Mouse (Mus musculus) CD4-positive, CD25-positive, alpha-beta regulatory T cell, adult 2 months (primary cell): ENCODE measurements around the gene Uqcc2.

Experiments used
- DNase-seq: peaks from one replicate; pipeline ENCODE4 v3.0.0-alpha.2; 2012; ENCODE audit warnings: low read depth, low spot score

Gene Uqcc2

DNA sequence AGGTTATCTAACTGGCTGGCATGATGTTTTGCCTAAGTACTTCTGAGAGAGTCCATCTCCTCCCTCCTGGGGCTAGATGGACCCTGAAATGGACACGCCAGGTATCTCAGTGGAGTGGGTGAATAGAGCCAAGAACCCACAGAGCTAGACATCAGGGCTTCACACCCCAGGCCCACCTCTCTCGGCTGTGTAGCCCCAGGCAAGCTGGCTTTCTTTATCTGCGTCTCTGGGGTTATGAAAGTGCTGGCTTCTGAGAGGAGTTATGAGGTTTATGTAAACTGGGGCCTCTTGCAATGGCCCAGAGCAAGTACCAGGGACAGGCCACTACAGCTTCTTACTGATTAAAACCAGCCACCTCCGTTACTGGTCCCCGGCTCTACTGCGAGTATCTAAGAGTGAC is 21.2 kb upstream of the Uqcc2 start:
- DNase-seq = no peak

DNA sequence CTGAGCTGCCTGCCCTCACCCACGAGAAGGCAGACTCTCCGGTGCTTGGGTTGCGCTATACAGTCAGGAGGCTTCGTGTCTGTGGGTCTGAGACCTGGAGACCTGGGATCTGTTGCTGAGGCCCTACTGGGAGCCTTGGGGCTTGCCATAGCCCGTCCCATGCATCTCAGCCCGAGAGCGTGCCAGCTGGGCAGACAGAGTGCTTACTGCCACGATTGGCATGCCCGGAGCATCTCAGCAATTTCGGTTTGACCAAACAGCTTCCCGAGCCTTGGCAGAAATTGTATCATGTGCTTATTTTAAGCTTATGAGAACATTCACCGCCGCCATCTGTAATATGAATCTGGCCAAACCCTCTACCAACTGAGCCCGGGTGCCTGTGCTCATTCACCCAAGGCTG is 20.5 kb upstream of the Uqcc2 start:
- no peak for DNase-seq

DNA sequence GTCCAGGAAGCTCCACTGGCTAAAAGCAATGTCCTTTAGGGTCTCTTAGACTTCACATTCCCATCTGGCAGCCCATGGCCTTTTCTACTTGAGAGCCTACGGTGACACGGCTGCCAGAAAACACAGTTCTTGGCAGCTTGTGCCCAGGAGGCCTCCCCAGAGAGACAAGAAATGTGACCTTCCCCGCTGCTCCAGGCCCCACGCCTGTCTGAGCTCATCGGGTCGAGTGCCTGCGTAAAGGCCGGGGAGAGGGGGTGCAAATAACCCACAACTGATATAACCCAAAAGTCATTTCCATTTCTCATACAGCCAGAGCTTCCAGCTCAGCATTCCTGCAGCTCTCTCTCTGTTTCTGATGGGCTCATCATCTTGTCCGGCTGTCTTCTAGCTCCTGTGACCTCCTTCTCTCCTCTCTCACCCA is 20.1 kb upstream of the Uqcc2 start:
- DNase-seq = no peak

DNA sequence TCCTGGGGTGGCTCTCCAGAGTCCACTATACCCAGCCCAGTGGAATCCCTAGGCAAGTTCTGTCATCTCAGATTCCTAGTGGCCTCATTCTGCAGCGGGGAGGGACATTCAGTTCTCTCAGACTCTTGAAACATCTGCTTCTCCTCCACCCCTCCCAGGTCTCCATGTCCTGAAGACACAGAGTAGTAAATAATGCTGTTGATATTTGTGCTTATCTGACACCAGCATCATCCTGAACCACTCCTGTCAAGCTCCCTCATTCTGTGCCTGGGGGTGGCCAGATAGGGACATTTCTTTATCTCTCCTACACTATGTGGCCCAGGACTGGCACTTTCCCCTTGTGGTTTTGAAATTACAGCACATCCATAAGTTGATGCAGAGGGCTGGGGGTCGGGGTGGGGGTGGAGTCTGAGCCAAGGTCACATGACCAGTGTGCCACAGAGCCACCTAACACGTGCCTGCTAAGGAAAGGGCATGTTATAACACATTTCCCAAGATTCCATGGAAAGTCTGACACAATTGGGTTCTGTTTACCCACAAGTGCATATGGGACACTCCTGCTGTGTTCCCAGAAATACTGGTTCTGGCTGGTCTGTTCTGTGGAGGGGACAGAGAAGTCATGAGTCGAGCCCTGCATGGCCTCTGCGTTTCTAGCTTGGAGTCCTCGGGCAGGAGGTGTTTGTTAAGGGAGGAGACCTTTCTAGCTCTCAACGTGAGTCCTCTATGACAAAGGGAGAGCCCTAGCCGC is 19.4 kb upstream of the Uqcc2 start:
- no peak for DNase-seq

- peak; percentile 62 for DNase-seq
Observed at GRCm38 (mm10) chr17:27151411-27151810, 17.7 kb upstream of the Uqcc2 start.

GRCm38 (mm10) chr17:27150871-27151270 is 17.2 kb upstream of the Uqcc2 start:
- DNase-seq = no peak

DNA sequence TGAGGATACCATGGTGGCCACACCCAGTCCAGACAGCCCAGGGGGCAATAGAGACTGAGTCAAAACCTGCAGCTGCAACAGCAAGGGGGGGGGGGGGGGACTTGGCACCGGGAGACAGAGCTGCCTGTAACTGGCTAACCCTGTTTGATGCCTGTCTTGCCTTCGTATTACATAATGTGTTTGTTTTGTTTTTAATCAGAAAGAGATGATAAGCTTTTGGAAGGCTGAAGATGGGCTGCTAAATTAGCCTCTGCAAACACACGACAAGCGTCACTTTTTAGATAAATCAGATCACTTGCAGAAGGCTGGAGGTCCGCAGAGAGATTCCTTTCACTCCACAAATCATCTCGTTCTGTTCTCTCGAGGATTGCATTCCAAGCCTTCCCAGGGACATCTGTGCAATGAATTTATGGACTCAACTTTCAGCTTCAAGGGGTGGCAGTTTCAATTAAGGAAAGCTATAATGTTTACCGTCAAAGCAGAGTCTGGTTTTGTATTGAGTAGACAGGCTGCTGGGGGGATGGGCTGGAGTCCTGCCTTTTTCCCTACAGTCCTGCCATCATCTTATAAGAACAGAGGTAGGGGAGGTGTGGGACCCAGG is 12.7 kb upstream of the Uqcc2 start:
- DNase-seq = no peak

- no peak for DNase-seq
Observed at GRCm38 (mm10) chr17:27144152-27144551, 10.4 kb upstream of the Uqcc2 start.

GRCm38 (mm10) chr17:27141971-27142450 is 8.3 kb upstream of the Uqcc2 start:
- DNase-seq = no peak

GRCm38 (mm10) chr17:27140262-27140661 is 6.5 kb upstream of the Uqcc2 start:
- no peak for DNase-seq

DNA sequence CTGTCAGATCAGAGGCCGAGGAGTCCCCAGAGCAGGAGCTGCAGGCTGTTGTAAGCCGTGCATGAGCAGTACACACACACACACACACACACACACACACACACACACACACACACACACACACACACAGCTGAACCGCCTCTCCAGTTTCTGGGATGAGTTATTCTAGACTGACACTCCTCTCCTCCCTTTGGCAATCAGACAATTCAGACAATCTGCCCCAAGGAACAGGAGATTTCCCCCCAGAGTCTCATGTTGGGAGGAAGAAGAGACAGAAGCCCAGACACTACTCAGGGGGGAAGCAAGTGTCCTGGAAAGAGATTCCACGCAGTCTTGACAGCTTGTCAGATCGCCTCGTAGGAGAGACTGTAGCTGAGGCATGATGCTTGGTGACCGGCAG is 5.6 kb upstream of the Uqcc2 start:
- DNase-seq = no peak

DNA sequence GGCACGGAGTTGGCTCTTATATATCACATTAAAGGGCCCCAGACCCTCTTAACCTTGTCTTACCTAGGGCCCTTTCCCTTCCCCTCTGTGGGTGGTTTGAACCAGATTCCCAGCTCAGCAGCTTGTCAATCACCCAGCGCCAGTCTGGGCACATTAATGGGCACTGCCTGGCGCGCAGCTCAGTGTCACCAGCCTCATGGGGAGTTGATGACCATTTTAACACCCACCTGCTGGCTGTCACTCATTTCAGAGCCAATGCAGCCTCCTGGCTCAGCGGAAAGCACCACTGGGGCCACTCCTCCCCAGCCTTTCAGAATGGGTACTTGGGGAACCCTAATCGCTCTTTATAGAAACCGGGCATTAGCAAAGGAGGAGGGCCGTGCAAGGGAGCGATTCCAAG is 4.7 kb upstream of the Uqcc2 start:
- no peak for DNase-seq

DNA sequence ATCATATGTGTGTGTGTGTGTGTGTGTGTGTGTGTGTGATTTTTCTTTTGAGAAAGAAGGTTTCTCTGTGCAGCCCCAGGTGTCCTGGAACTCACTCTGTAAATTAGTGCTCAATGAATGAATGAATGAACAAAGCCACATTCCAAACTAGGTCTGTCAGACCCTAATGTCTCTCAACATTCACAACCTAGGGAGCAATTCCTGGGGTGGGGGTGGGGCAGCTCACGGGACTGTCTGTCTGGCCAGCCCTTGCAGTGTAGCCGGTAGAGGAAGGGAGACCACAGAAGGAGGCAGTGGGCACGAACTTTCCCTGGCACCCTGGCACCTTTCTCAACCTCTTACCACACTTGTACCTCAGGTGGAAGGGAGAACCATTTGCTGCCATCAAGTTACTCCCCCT is 999 bp upstream of the Uqcc2 start:
- no peak for DNase-seq

GRCm38 (mm10) chr17:27134187-27134586 is 471 bp upstream of the Uqcc2 start:
- DNase-seq = no peak

DNA sequence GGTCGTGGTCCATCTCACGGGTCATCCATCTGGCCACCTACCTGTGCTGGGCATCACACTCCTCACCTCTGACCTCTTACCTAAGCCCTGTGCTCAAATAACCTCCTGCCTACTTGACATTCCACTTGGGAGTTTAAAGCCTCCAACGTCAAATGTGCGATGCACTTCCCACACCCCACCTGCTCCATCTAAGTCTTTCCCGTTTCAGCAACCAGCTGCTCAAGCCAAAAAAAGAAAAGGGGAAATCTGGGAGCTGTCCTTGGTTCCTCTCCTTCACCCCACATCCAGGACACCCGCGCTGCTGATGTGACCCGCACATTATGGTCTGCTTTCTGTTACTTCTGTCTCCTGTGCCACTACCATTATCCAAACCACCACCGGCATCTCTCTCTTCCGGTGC is 1.5 kb downstream of the Uqcc2 start:
- DNase-seq = no peak

DNA sequence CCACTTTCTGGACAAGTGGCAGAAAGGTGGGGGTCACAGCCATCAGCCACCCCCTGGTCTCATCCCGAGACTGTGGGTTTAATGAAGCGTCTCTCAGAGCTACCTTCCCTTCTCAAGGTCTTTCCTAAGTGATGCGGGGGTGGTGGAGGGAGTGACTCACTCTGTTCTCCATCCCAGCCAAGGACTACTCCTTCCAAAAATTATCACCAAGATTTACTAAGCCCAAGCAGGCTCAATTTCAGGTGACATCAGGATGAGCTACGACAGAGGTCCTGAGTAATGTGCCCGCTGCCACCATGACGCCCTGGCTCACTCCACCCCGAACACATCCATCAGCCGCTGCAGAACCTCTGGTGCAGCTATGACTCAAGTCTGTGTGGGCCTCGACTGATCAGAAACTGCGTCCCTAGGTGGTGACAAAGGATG is 2.5 kb downstream of the Uqcc2 start:
- DNase-seq = no peak

DNA sequence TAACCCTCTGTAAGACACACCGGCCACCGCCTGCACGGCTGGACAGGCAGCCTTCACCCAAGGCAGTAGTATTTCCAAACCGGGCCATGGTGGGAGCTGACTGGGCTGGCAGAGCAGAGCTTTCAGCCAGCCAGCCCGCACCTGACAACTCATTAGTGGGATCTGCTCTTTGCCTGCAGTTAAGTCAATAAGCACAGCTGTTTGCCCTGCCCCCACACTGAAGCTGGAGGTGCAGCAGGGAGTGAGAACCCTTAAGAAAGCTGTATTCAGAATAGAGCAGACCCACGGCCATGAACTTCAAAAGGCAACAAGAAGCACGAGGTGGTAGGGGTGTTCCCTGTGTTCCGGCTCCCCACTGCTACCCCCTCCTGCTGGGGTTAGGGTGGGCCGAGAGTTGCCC is 3.5 kb downstream of the Uqcc2 start:
- DNase-seq = no peak

DNA sequence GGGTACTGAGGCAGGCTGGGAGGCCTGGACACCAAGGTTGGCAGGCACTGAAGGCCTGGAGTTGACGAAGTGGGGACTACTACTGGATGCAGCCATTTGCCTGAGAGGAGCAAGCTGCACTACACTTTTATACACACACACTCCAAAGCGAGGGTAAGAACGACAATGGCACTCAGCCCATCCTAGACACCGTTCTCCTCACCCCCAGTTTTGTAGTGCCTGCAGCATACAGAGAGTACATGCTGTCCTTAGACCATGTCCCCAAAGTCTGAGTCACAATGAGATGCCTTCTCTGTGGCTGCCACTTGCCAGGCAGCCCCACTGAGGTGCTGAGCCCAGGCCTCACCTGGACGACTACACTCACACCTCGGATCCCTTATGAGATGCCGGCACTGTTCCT is 3.9 kb downstream of the Uqcc2 start:
- DNase-seq = no peak

- DNase-seq = no peak
Observed at GRCm38 (mm10) chr17:27129291-27129690, 4.4 kb downstream of the Uqcc2 start.

- no peak for DNase-seq
Observed at GRCm38 (mm10) chr17:27128189-27128588, 5.5 kb downstream of the Uqcc2 start.

DNA sequence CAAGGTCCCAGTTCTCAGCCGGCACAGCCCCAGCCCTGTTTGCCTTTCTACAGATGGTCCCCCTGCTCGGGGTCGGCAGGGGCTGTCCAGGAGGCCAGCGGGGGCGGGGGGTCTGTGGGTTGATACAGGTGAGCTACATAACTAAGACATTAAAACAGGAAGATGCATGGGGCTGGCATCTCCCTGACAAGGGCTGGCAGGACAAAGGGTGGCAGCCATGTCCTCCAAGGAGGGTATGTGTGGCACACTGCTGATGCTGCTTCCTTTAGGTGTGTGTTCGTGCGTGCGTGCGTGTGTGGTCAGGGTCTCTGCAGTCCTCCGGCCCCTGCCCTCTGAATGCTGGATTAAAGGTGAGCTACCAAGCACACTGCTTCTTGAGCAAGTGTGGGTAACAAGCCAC is 6.7 kb downstream of the Uqcc2 start:
- no peak for DNase-seq

- DNase-seq = no peak
Observed at GRCm38 (mm10) chr17:27125669-27126202, 8.0 kb downstream of the Uqcc2 start.

DNA sequence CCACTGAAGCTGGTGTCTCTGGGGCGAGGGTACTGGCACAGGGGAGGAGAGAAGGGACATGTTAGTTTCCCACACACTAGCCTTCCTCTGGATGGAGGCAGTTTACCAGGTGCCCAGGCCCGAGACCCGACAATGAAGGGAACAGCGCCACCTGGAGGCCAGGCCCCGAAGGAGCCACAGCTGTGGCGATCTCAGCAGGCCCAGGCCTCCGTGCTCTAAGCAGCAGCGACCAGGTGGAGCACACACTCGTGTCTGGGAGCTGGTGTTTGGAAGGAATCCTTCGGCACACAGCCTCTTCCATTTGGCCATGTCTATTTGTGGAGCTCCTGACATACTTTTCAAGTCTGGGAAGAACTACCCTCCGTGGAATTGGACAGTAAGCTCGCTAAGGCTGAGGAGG is 8.5 kb downstream of the Uqcc2 start:
- peak; percentile 84 for DNase-seq
